Mouse (Mus musculus): ENCODE measurements around the gene Tmc1. TPM values are rescaled to one million over a fixed set of nuclear protein-coding genes. Genes with fewer than 3 reads are reported as not detected.

Gene Tmc1
- polyA plus RNA-seq, 1 experiment from 2014 or later, result 0.11 TPM

DNA sequence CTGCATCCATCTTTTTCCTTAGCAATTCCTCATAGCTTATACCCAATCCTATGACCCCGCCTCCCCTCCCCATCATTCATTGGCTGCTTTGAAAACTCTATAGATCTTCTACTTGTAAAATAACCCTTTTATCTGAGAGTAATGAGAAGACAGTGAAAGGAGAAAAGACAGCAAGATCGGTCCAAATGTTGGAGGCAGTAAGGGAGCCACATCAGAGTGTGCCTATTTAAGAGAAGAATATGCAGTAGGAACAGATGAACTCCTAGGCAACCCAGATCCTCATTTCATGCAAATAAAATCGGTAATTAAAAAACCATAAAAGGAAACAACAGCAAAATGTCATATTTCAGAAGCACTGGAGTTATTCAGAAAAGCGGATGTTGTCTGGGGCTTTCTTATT, 35.8 kb downstream of the Tmc1 start:
- no peak overlapping the region for H3K4me2 ChIP-seq (replicated peaks)
- no peak overlapping the region for H3K9ac ChIP-seq
- H3K27me3 ChIP-seq (ENCODE audit: control insufficient read depth, insufficient read depth, low read length), result no peaks in the 10 kb centered on the region
- H3K4me1 ChIP-seq (replicated peaks; ENCODE audit: control insufficient read depth, insufficient read depth, low read length), result 0 out of 2 replicates have a peak, but pooled peaks cover under 1% of the 10 kb centered on the region
- 82% methylated on average over 4 of the region's 4 CpGs for WGBS
- no peaks in the 10 kb centered on the region for H3K36me3 ChIP-seq (replicated peaks; ENCODE audit: control insufficient read depth, insufficient read depth)
- ATAC-seq (ENCODE audit: low FRiP score), result no peak
- no peaks in the 10 kb centered on the region for H3K9me3 ChIP-seq (ENCODE audit: control insufficient read depth, low read length)
- no peak overlapping the region for H3K4me3 ChIP-seq (replicated peaks; ENCODE audit: low read length)
- no peak overlapping the region for H3K27ac ChIP-seq
- DNase-seq (ENCODE audit: low spot score), result no peak

GRCm38 (mm10) chr19:20915151-20915550, 38.9 kb downstream of the Tmc1 start:
- WGBS, result 91% methylated on average over 2 of the region's 2 CpGs
- Histone ChIP-seq H3K9me3 (ENCODE audit: control insufficient read depth, low read length) (no peaks in the 10 kb centered on the region), H3K36me3 (replicated peaks; ENCODE audit: control insufficient read depth, insufficient read depth) (no peaks in the 10 kb centered on the region), H3K4me2 (replicated peaks) (no peak overlapping the region), H3K9ac (no peak overlapping the region), H3K4me3 (replicated peaks; ENCODE audit: low read length) (no peak overlapping the region), H3K27me3 (ENCODE audit: control insufficient read depth, insufficient read depth, low read length) (no peaks in the 10 kb centered on the region), H3K27ac (no peak overlapping the region), H3K4me1 (replicated peaks; ENCODE audit: control insufficient read depth, insufficient read depth, low read length) (no peaks in the 10 kb centered on the region)
- ATAC-seq (ENCODE audit: low FRiP score), result no peak
- DNase-seq (ENCODE audit: low spot score), result no peak

- no peak overlapping the region for H3K4me2 ChIP-seq (replicated peaks)
- no peaks in the 10 kb centered on the region for H3K9me3 ChIP-seq (ENCODE audit: control insufficient read depth, low read length)
- H3K4me3 ChIP-seq (replicated peaks; ENCODE audit: low read length), result no peak overlapping the region
- H3K27me3 ChIP-seq (ENCODE audit: control insufficient read depth, insufficient read depth, low read length), result no peaks in the 10 kb centered on the region
- no peak overlapping the region for H3K9ac ChIP-seq
- ATAC-seq (ENCODE audit: low FRiP score) (no peak), DNase-seq (ENCODE audit: low spot score) (no peak)
- WGBS, result 87% methylated on average over 5 of the region's 5 CpGs
- H3K4me1 ChIP-seq (replicated peaks; ENCODE audit: control insufficient read depth, insufficient read depth, low read length), result no peaks in the 10 kb centered on the region
- H3K36me3 ChIP-seq (replicated peaks; ENCODE audit: control insufficient read depth, insufficient read depth), result no peaks in the 10 kb centered on the region
- no peak overlapping the region for H3K27ac ChIP-seq
Measured at GRCm38 (mm10) chr19:20910356-20910755, 43.6 kb downstream of the Tmc1 start.

- WGBS, result 72% methylated on average over 2 of the region's 2 CpGs
- Histone ChIP-seq H3K9ac (no peak overlapping the region), H3K27ac (no peak overlapping the region), H3K4me2 (replicated peaks) (no peak overlapping the region), H3K9me3 (ENCODE audit: control insufficient read depth, low read length) (no peaks in the 10 kb centered on the region), H3K4me1 (replicated peaks; ENCODE audit: control insufficient read depth, insufficient read depth, low read length) (no peaks in the 10 kb centered on the region), H3K4me3 (replicated peaks; ENCODE audit: low read length) (no peak overlapping the region), H3K27me3 (ENCODE audit: control insufficient read depth, insufficient read depth, low read length) (no peaks in the 10 kb centered on the region), H3K36me3 (replicated peaks; ENCODE audit: control insufficient read depth, insufficient read depth) (no peaks in the 10 kb centered on the region)
- ATAC-seq (ENCODE audit: low FRiP score), result no peak
- DNase-seq (ENCODE audit: low spot score), result no peak
Measured at GRCm38 (mm10) chr19:20881205-20881604, 72.8 kb downstream of the Tmc1 start.

DNA sequence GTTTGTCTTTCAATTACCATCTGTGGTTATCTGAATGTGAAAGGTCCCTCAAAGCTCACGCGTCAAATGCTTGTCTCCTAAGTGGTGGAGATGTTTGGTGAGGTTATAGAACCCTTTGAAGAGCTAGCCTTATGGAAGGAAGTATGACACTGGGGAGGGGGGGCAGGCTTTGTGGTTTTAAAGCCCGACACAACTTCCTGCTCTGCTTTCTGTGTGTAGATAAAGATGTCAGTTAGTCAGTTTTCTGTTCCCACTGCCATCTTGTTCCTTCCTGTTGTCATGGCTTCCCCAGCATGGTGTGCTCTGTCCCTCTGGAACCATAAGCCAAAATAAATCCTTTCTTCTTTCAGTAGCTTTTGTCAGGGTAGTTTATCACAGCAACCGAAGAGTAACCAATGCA, 78.1 kb downstream of the Tmc1 start:
- Histone ChIP-seq H3K36me3 (replicated peaks; ENCODE audit: control insufficient read depth, insufficient read depth) (no peaks in the 10 kb centered on the region), H3K27ac (no peak overlapping the region), H3K27me3 (ENCODE audit: control insufficient read depth, insufficient read depth, low read length) (no peaks in the 10 kb centered on the region), H3K9me3 (ENCODE audit: control insufficient read depth, low read length) (no peaks in the 10 kb centered on the region), H3K9ac (no peak overlapping the region), H3K4me2 (replicated peaks) (no peak overlapping the region), H3K4me1 (replicated peaks; ENCODE audit: control insufficient read depth, insufficient read depth, low read length) (no peaks in the 10 kb centered on the region), H3K4me3 (replicated peaks; ENCODE audit: low read length) (no peak overlapping the region)
- 82% methylated on average over 4 of the region's 4 CpGs for WGBS
- ATAC-seq (ENCODE audit: low FRiP score) (no peak), DNase-seq (ENCODE audit: low spot score) (no peak)

DNA sequence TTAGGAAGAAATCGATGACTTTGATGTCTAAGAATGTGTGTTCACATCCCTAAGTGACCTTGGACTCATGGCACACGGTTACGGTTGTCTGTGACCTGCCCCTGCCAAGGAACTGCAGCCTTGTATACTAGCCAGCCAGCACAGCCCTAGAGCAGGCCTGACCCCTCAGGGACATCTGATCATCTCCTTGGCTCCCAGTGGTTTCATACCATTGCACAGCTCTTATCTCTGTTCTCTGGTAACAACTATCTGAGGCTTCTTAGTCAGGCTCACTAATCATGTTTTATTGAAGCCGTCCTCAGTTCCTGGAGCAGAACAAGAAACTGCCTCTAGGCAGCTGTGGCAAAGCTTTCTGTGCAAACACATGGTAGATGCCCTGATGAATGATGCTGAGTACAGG, 92.2 kb downstream of the Tmc1 start:
- Histone ChIP-seq H3K27ac (no peak overlapping the region), H3K4me2 (replicated peaks) (no peak overlapping the region), H3K36me3 (replicated peaks; ENCODE audit: control insufficient read depth, insufficient read depth) (no peaks in the 10 kb centered on the region), H3K4me1 (replicated peaks; ENCODE audit: control insufficient read depth, insufficient read depth, low read length) (no peaks in the 10 kb centered on the region), H3K27me3 (ENCODE audit: control insufficient read depth, insufficient read depth, low read length) (no peaks in the 10 kb centered on the region), H3K9ac (no peak overlapping the region), H3K9me3 (ENCODE audit: control insufficient read depth, low read length) (no peaks in the 10 kb centered on the region), H3K4me3 (replicated peaks; ENCODE audit: low read length) (no peak overlapping the region)
- WGBS, result 83% methylated on average over 4 of the region's 4 CpGs
- ATAC-seq (ENCODE audit: low FRiP score) (no peak), DNase-seq (ENCODE audit: low spot score) (no peak)

DNA sequence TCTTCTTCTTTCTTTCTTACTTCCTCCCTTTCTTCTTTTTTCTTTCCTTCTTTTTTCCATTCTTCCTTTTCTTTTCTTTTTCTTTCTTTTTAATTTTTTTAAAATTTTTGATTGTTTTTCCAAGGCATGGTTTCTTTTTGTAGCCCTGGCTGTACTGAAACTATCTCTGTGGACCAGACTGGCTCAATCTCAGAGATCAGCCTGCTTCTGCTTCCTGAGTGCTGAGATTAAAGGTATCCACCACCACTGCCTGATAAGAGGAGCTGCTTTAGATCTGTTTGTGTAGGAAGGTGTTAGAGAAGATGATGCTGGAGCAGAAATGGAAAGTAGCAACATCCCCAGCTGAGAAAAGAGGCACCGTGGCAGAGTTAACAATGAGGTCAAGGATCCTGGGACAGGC, 93.7 kb downstream of the Tmc1 start:
- H3K4me2 ChIP-seq (replicated peaks), result no peak overlapping the region
- DNase-seq (ENCODE audit: low spot score) (no peak), ATAC-seq (ENCODE audit: low FRiP score) (no peak)
- H3K9ac ChIP-seq, result no peak overlapping the region
- H3K27ac ChIP-seq, result no peak overlapping the region
- H3K4me1 ChIP-seq (replicated peaks; ENCODE audit: control insufficient read depth, insufficient read depth, low read length), result no peaks in the 10 kb centered on the region
- H3K9me3 ChIP-seq (ENCODE audit: control insufficient read depth, low read length), result no peaks in the 10 kb centered on the region
- WGBS, result 85% methylated on average over 1 of the region's 1 CpGs
- no peak overlapping the region for H3K4me3 ChIP-seq (replicated peaks; ENCODE audit: low read length)
- no peaks in the 10 kb centered on the region for H3K27me3 ChIP-seq (ENCODE audit: control insufficient read depth, insufficient read depth, low read length)
- no peaks in the 10 kb centered on the region for H3K36me3 ChIP-seq (replicated peaks; ENCODE audit: control insufficient read depth, insufficient read depth)

GRCm38 (mm10) chr19:20857819-20858218, 96.2 kb downstream of the Tmc1 start:
- H3K4me2 ChIP-seq (replicated peaks), result no peak overlapping the region
- DNase-seq (ENCODE audit: low spot score) (no peak), ATAC-seq (ENCODE audit: low FRiP score) (no peak)

GRCm38 (mm10) chr19:20848906-20849305, 105.1 kb downstream of the Tmc1 start:
- DNase-seq (ENCODE audit: low spot score), result no peak
- no peak for ATAC-seq (ENCODE audit: low FRiP score)

More at GRCm38 (mm10) chr19:20857819-20858218, 96.2 kb downstream of the Tmc1 start:
- no peaks in the 10 kb centered on the region for H3K27me3 ChIP-seq (ENCODE audit: control insufficient read depth, insufficient read depth, low read length)
- no peaks in the 10 kb centered on the region for H3K36me3 ChIP-seq (replicated peaks; ENCODE audit: control insufficient read depth, insufficient read depth)
- no peaks in the 10 kb centered on the region for H3K4me1 ChIP-seq (replicated peaks; ENCODE audit: control insufficient read depth, insufficient read depth, low read length)
- no peaks in the 10 kb centered on the region for H3K9me3 ChIP-seq (ENCODE audit: control insufficient read depth, low read length)
- H3K27ac ChIP-seq, result no peak overlapping the region
- H3K4me3 ChIP-seq (replicated peaks; ENCODE audit: low read length), result no peak overlapping the region
- H3K9ac ChIP-seq, result no peak overlapping the region

DNA sequence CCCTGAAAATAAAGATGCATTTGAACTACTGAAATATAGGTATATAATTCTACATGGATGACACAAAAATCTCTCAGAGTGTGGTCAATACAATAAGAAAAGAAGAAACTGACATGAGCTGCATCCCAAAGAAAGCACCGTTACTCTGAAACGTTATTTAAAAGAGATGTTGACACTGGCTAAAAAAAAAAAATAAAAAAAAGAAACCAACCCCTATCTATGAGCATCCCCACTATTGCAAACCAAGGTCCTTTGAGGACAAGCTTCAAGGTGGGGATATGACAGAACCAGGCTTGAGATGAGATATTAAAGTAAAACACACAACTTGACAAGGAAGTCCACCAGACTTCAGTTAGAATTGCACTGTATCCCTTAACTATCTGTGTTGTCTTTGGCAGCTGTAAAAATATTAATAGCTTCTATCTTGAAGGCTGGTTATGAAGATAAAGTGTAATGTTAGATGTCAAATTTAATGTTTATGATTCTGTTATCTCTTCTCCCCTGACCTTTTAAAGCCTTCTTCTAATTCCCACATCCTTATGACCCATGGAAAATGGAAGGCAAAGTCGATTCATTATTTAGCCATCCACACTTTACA, 106.4 kb downstream of the Tmc1 start:
- Histone ChIP-seq H3K9ac (no peak overlapping the region), H3K27ac (no peak overlapping the region), H3K36me3 (replicated peaks; ENCODE audit: control insufficient read depth, insufficient read depth) (no peaks in the 10 kb centered on the region), H3K4me3 (replicated peaks; ENCODE audit: low read length) (no peak overlapping the region), H3K9me3 (ENCODE audit: control insufficient read depth, low read length) (no peaks in the 10 kb centered on the region), H3K27me3 (ENCODE audit: control insufficient read depth, insufficient read depth, low read length) (no peaks in the 10 kb centered on the region), H3K4me2 (replicated peaks) (no peak overlapping the region), H3K4me1 (replicated peaks; ENCODE audit: control insufficient read depth, insufficient read depth, low read length) (no peaks in the 10 kb centered on the region)
- ATAC-seq (ENCODE audit: low FRiP score) (no peak), DNase-seq (ENCODE audit: low spot score) (no peak)
- WGBS, result 90% methylated on average over 3 of the region's 3 CpGs

More at GRCm38 (mm10) chr19:20848906-20849305, 105.1 kb downstream of the Tmc1 start:
- H3K36me3 ChIP-seq (replicated peaks; ENCODE audit: control insufficient read depth, insufficient read depth), result no peaks in the 10 kb centered on the region
- no peak overlapping the region for H3K9ac ChIP-seq
- H3K4me2 ChIP-seq (replicated peaks), result no peak overlapping the region
- no peaks in the 10 kb centered on the region for H3K9me3 ChIP-seq (ENCODE audit: control insufficient read depth, low read length)
- no peaks in the 10 kb centered on the region for H3K4me1 ChIP-seq (replicated peaks; ENCODE audit: control insufficient read depth, insufficient read depth, low read length)
- H3K4me3 ChIP-seq (replicated peaks; ENCODE audit: low read length), result no peak overlapping the region
- WGBS, result 70% methylated on average over 5 of the region's 5 CpGs
- no peak overlapping the region for H3K27ac ChIP-seq
- H3K27me3 ChIP-seq (ENCODE audit: control insufficient read depth, insufficient read depth, low read length), result no peaks in the 10 kb centered on the region
